Mouse (Mus musculus): ENCODE results near the gene Gng12.

Gng12 gene

GRCm38 (mm10) chr6:66917032-66917431, 20.8 kb downstream of the Gng12 start:
- no peak for DNase-seq (ENCODE audit: extremely low spot score)

GRCm38 (mm10) chr6:66920786-66921185, 24.6 kb downstream of the Gng12 start:
- no peak for DNase-seq (ENCODE audit: extremely low spot score)

- no peak for DNase-seq (ENCODE audit: extremely low spot score)
Observed at GRCm38 (mm10) chr6:66921755-66922154, 25.6 kb downstream of the Gng12 start.

- DNase-seq (ENCODE audit: extremely low spot score): no peak
Observed at GRCm38 (mm10) chr6:66922501-66922900, 26.3 kb downstream of the Gng12 start.

GRCm38 (mm10) chr6:66923851-66924250, 27.7 kb downstream of the Gng12 start:
- DNase-seq (ENCODE audit: extremely low spot score): no peak

- DNase-seq (ENCODE audit: extremely low spot score): no peak
Observed at GRCm38 (mm10) chr6:66924315-66924965, 28.2 kb downstream of the Gng12 start.

- DNase-seq (ENCODE audit: extremely low spot score): peak; percentile 29
Observed at GRCm38 (mm10) chr6:66926269-66926668, 30.1 kb downstream of the Gng12 start.

- DNase-seq (ENCODE audit: extremely low spot score): no peak
Observed at GRCm38 (mm10) chr6:66928972-66929645, 32.9 kb downstream of the Gng12 start.

GRCm38 (mm10) chr6:66929694-66930093, 33.5 kb downstream of the Gng12 start:
- DNase-seq (ENCODE audit: extremely low spot score): no peak

GRCm38 (mm10) chr6:66932206-66932819, 36.1 kb downstream of the Gng12 start:
- no peak for DNase-seq (ENCODE audit: extremely low spot score)

GRCm38 (mm10) chr6:66940656-66941235, 44.5 kb downstream of the Gng12 start:
- no peak for DNase-seq (ENCODE audit: extremely low spot score)

- DNase-seq (ENCODE audit: extremely low spot score): no peak
Observed at GRCm38 (mm10) chr6:66941792-66942191, 45.6 kb downstream of the Gng12 start.

- no peak for DNase-seq (ENCODE audit: extremely low spot score)
Observed at GRCm38 (mm10) chr6:66942826-66943225, 46.6 kb downstream of the Gng12 start.

GRCm38 (mm10) chr6:66943367-66944189, 47.4 kb downstream of the Gng12 start:
- DNase-seq (ENCODE audit: extremely low spot score): no peak

- no peak for DNase-seq (ENCODE audit: extremely low spot score)
Observed at GRCm38 (mm10) chr6:66944190-66945003, 48.2 kb downstream of the Gng12 start.

GRCm38 (mm10) chr6:66945004-66945356, 48.8 kb downstream of the Gng12 start:
- no peak for DNase-seq (ENCODE audit: extremely low spot score)

- no peak for DNase-seq (ENCODE audit: extremely low spot score)
Observed at GRCm38 (mm10) chr6:66948111-66948510, 51.9 kb downstream of the Gng12 start.

GRCm38 (mm10) chr6:66948848-66949247, 52.7 kb downstream of the Gng12 start:
- DNase-seq (ENCODE audit: extremely low spot score): no peak

GRCm38 (mm10) chr6:66951726-66952418, 55.7 kb downstream of the Gng12 start:
- DNase-seq (ENCODE audit: extremely low spot score): no peak

- no peak for DNase-seq (ENCODE audit: extremely low spot score)
Observed at GRCm38 (mm10) chr6:66953951-66954519, 57.8 kb downstream of the Gng12 start.
